Mouse (Mus musculus) limb, embryonic 13.5 days (tissue): ENCODE data around the gene Jmjd4. TPM values are rescaled to one million over a fixed set of nuclear protein-coding genes. Genes with fewer than 3 reads are reported as not detected.

Source experiments
- ATAC-seq: fragments of 200-750 bp; cut with Nextera tagmentation; 2 replicates; pipeline ENCODE4 v1.8.0; 2017; ENCODE audit warnings: low read depth, moderate number of reproducible peaks, moderate TSS enrichment; ENCODE audit not compliant: low FRiP score
- H3K27ac ChIP-seq: fragments of 300-500 bp; sonication (generic); 2 replicates; pipeline ENCODE4 v1.5.1; 2015; ENCODE audit warnings: inconsistent platforms, mild to moderate bottlenecking, moderate library complexity
- H3K27me3 ChIP-seq: fragments of 300-500 bp; sonication (generic); 2 replicates; pipeline ENCODE4 v1.6.1; 2015; ENCODE audit warnings: mild to moderate bottlenecking, inconsistent platforms
- H3K36me3 ChIP-seq: fragments of 300-500 bp; sonication (generic); 2 replicates; pipeline ENCODE4 v1.6.1; 2015; ENCODE audit warnings: inconsistent platforms, mild to moderate bottlenecking, moderate library complexity
- H3K4me1 ChIP-seq: fragments of 300-500 bp; sonication (generic); 2 replicates; pipeline ENCODE4 v1.6.1; 2015; ENCODE audit warnings: inconsistent platforms
- H3K4me2 ChIP-seq: fragments of 300-500 bp; sonication (generic); replicated peaks from 2 replicates; pipeline ENCODE4 v1.6.1; 2015; ENCODE audit warnings: inconsistent platforms, mild to moderate bottlenecking, moderate library complexity
- H3K4me3 ChIP-seq: fragments of 300-500 bp; sonication (generic); 2 replicates; pipeline ENCODE4 v1.5.1; 2015; ENCODE audit warnings: moderate library complexity, mild to moderate bottlenecking, inconsistent platforms
- H3K9ac ChIP-seq: fragments of 300-500 bp; sonication (generic); 2 replicates; pipeline ENCODE4 v1.6.1; 2015; ENCODE audit warnings: mild to moderate bottlenecking, inconsistent platforms
- H3K9me3 ChIP-seq: fragments of 300-500 bp; sonication (generic); 2 replicates; pipeline ENCODE4 v1.6.1; 2016; ENCODE audit warnings: inconsistent platforms
- WGBS: fragments of 180-500 bp; shearing (Covaris S2); methylation state at CpG from one replicate; pipeline ENCODE4 v1.1.7; 2015; 5-methylcytosine and 5-hydroxymethylcytosine counted together
- polyA plus RNA-seq: library from polyadenylated mRNA; unstranded; fragments of >200 nt; fragmentation: Nextera tagmentation; extraction: Ambion mirVana; gene quantifications from 2 replicates; pipeline ENCODE4 v1.2.1, GENCODE M21; 2015

The Jmjd4 gene
- polyA plus RNA-seq, 1 experiment from 2014 or later, result 18.5 TPM

DNA sequence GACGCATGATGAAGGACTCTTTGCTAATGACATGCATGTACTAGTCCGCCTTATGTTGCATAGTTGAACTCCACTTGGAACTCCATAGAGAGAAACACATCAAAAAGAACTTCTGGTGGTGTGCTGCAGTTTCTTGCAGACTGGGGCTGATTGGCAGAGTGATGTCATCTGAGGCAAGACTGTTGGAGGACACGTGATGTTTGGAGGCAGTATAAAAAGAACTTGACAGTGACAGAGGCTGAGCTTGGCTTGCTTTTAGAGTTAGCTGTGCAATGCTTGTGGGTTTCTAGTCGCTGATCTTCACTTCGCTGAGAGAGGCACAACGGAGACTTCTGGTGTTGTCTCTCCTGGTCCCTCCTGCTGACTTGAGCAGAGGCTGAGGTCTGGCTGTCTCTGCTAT is 27.4 kb downstream of the Jmjd4 start:
- no peaks in the 10 kb centered on the region for H3K27me3 ChIP-seq
- 65% methylated on average over 6 of the region's 6 CpGs for WGBS
- no peaks in the 10 kb centered on the region for H3K9me3 ChIP-seq
- no peak overlapping the region for H3K4me3 ChIP-seq
- ATAC-seq, result no peak
- no peak overlapping the region for H3K4me2 ChIP-seq
- H3K9ac ChIP-seq, result no peak overlapping the region
- H3K4me1 ChIP-seq, result no peaks in the 10 kb centered on the region
- H3K27ac ChIP-seq, result no peak overlapping the region
- H3K36me3 ChIP-seq, result no peaks in the 10 kb centered on the region

- ATAC-seq, result no peak
- WGBS, result 6% methylated on average over 2 of the region's 2 CpGs
- Histone ChIP-seq H3K36me3 (peaks cover 36% of the 10 kb centered on the region), H3K9ac (no peak overlapping the region), H3K4me1 (no peaks in the 10 kb centered on the region), H3K9me3 (no peaks in the 10 kb centered on the region), H3K4me3 (no peak overlapping the region), H3K4me2 (no peak overlapping the region), H3K27me3 (no peaks in the 10 kb centered on the region), H3K27ac (no peak overlapping the region)
These were observed 33.4 kb downstream of the Jmjd4 start for GRCm38 (mm10) chr11:59483212-59483611.

- no peak for ATAC-seq
- Histone ChIP-seq H3K36me3 (peaks cover 60% of the 10 kb centered on the region), H3K27ac (no peak overlapping the region), H3K4me2 (no peak overlapping the region), H3K4me1 (no peaks in the 10 kb centered on the region), H3K9me3 (no peaks in the 10 kb centered on the region), H3K9ac (no peak overlapping the region), H3K27me3 (no peaks in the 10 kb centered on the region), H3K4me3 (no peak overlapping the region)
- 45% methylated on average over 2 of the region's 2 CpGs for WGBS
These were observed 35.8 kb downstream of the Jmjd4 start for GRCm38 (mm10) chr11:59485641-59486040.

- 78% methylated on average over 8 of the region's 8 CpGs for WGBS
- no peak overlapping the region for H3K27ac ChIP-seq
These were observed 36.4 kb downstream of the Jmjd4 start for GRCm38 (mm10) chr11:59486222-59486621.

DNA sequence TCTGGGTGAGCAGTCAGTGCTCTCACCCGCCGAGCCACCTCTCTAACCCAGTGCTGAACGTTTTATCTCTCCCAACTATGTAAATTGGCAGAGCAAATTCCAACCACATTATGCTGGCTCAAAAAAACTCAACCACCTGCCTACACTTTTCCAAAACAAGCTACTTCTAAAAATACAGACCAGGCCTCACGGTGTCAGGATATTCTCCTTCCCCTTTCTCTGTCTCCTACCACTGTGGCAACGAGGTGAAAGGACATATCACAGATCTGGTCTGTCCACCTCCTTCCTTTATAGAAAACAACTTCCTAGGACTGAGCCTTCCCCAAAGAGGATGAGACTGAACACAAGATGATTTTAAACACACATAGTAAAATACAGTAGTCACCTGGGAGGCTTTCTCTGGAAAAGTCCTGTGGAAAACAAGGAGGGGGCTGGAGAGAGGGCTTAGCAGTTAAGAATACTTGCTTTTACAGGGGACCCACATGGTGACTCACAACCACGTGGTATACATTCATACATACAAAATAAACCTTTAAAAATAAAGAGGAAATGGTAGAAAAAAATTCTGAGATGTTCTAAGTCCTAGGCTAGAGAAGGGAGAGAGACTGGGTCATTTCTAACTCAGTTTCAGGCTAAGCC is 46.9 kb downstream of the Jmjd4 start:
- no peaks in the 10 kb centered on the region for H3K9me3 ChIP-seq
- no peak overlapping the region for H3K4me3 ChIP-seq
- no peak overlapping the region for H3K9ac ChIP-seq
- no peaks in the 10 kb centered on the region for H3K4me1 ChIP-seq
- H3K27me3 ChIP-seq, result no peaks in the 10 kb centered on the region
- H3K27ac ChIP-seq, result no peak overlapping the region
- H3K4me2 ChIP-seq, result no peak overlapping the region
- WGBS, result 87% methylated on average over 6 of the region's 6 CpGs
- H3K36me3 ChIP-seq, result peaks cover 100% of the 10 kb centered on the region
- no peak for ATAC-seq

More at GRCm38 (mm10) chr11:59486222-59486621, 36.4 kb downstream of the Jmjd4 start:
- peaks cover 66% of the 10 kb centered on the region for H3K36me3 ChIP-seq
- H3K4me1 ChIP-seq, result no peaks in the 10 kb centered on the region
- ATAC-seq, result no peak
- H3K4me2 ChIP-seq, result no peak overlapping the region
- H3K9ac ChIP-seq, result no peak overlapping the region
- H3K4me3 ChIP-seq, result no peak overlapping the region
- no peaks in the 10 kb centered on the region for H3K27me3 ChIP-seq
- no peaks in the 10 kb centered on the region for H3K9me3 ChIP-seq

- H3K36me3 ChIP-seq, result peaks cover 100% of the 10 kb centered on the region
- no peaks in the 10 kb centered on the region for H3K9me3 ChIP-seq
- no peak for ATAC-seq
- no peaks in the 10 kb centered on the region for H3K27me3 ChIP-seq
- H3K27ac ChIP-seq, result no peak overlapping the region
- H3K4me3 ChIP-seq, result no peak overlapping the region
- 94% methylated on average over 7 of the region's 7 CpGs for WGBS
- H3K4me1 ChIP-seq, result no peaks in the 10 kb centered on the region
- H3K9ac ChIP-seq, result no peak overlapping the region
- H3K4me2 ChIP-seq, result no peak overlapping the region
These were observed 47.9 kb downstream of the Jmjd4 start for GRCm38 (mm10) chr11:59497747-59498146.

GRCm38 (mm10) chr11:59501978-59502700 is 52.3 kb downstream of the Jmjd4 start:
- WGBS, result 98% methylated on average over 5 of the region's 5 CpGs
- no peak overlapping the region for H3K9ac ChIP-seq

GRCm38 (mm10) chr11:59505351-59505838 is 55.5 kb downstream of the Jmjd4 start:
- 0 out of 2 replicates have a peak, but pooled peaks have one; percentile 41 for ATAC-seq
- Histone ChIP-seq H3K9ac (peak overlapping the region; percentile 92), H3K36me3 (peaks cover 59% of the 10 kb centered on the region), H3K4me3 (peak overlapping the region; percentile 90), H3K27ac (peak overlapping the region; percentile 96), H3K4me2 (peak overlapping the region; percentile 91), H3K4me1 (peaks cover 26% of the 10 kb centered on the region), H3K27me3 (no peaks in the 10 kb centered on the region), H3K9me3 (no peaks in the 10 kb centered on the region)
- under 1% methylated on average over 21 of the region's 21 CpGs for WGBS

More at GRCm38 (mm10) chr11:59501978-59502700, 52.3 kb downstream of the Jmjd4 start:
- Histone ChIP-seq H3K4me3 (no peak overlapping the region), H3K36me3 (peaks cover 73% of the 10 kb centered on the region), H3K4me1 (peaks cover 15% of the 10 kb centered on the region), H3K9me3 (no peaks in the 10 kb centered on the region), H3K27ac (no peak overlapping the region), H3K4me2 (no peak overlapping the region), H3K27me3 (no peaks in the 10 kb centered on the region)
- ATAC-seq, result no peak

- peak overlapping the region; percentile 91 for H3K4me2 ChIP-seq
- H3K27me3 ChIP-seq, result no peaks in the 10 kb centered on the region
- under 1% methylated on average over 61 of the region's 71 CpGs for WGBS
- peak overlapping the region; percentile 90 for H3K4me3 ChIP-seq
- H3K36me3 ChIP-seq, result peaks cover 59% of the 10 kb centered on the region
- H3K9ac ChIP-seq, result peak overlapping the region; percentile 92
- peaks cover 26% of the 10 kb centered on the region for H3K4me1 ChIP-seq
- ATAC-seq, result peak; percentile 97
- H3K9me3 ChIP-seq, result no peaks in the 10 kb centered on the region
- H3K27ac ChIP-seq, result peak overlapping the region; percentile 96
These were observed 56.2 kb downstream of the Jmjd4 start for GRCm38 (mm10) chr11:59505839-59506712.

DNA sequence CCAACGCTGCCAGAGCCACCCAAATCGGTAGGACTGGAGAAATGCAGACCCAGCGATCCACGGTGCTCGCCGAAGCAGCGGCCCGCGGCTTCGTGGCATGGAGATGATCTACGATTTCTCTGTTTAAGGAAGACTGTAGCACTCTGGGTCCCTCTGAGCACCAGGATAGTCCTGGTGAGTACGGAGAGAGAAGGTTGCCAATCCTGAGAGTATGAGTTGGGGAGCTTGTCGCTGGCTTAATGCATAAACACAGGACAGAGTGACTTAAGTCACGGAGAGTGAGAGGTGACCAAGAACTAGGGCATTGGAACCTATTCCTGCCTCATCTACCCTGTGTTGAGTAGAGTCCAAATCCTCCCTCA is 56.8 kb downstream of the Jmjd4 start:
- H3K36me3 ChIP-seq, result peaks cover 59% of the 10 kb centered on the region
- H3K27me3 ChIP-seq, result no peaks in the 10 kb centered on the region
- no peaks in the 10 kb centered on the region for H3K9me3 ChIP-seq
- peak overlapping the region; percentile 91 for H3K4me2 ChIP-seq
- peak overlapping the region; percentile 92 for H3K9ac ChIP-seq
- H3K4me3 ChIP-seq, result peak overlapping the region; percentile 90
- H3K4me1 ChIP-seq, result peaks cover 26% of the 10 kb centered on the region
- peak; percentile 8; the same call in 1 of the 2 replicates for ATAC-seq
- 0% methylated on average over 14 of the region's 14 CpGs for WGBS
- H3K27ac ChIP-seq, result peak overlapping the region; percentile 96
